Mouse (Mus musculus) cerebellum, postnatal 25 days (tissue): ENCODE measurements around the gene Sfi1.
"Not testable (repeated sequence)": the region's sequence is repeated elsewhere in the genome, so short reads cannot be mapped to it uniquely, and the experiment has no call there.

Source experiments
- DNase-seq, 2 experiments: peaks; one replicate each; pipeline ENCODE4 v3.0.0; 2021; ENCODE audit warnings: mixed read lengths in 2 of 2

Gene Sfi1

DNA sequence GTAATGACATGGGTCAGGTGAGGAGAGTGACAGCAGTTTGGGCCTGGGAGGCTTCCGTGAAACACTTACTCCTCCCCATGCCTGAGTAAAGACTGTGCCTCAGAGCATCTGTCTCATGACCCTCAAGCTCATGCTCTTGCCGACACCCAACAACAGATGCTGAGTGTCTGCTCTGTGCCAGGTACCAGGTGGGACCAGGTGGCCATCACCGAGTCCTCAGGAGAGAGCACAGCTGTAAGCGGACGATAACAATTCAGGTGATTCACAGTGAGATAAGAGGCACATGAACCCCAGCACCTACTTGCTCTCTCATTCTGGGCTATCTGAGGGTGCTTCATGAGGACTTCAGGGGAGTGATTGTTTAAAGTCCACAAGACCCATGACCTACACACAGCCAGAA, 50.9 kb downstream of the Sfi1 start:
- peak; percentile 58 to 77 for DNase-seq

DNA sequence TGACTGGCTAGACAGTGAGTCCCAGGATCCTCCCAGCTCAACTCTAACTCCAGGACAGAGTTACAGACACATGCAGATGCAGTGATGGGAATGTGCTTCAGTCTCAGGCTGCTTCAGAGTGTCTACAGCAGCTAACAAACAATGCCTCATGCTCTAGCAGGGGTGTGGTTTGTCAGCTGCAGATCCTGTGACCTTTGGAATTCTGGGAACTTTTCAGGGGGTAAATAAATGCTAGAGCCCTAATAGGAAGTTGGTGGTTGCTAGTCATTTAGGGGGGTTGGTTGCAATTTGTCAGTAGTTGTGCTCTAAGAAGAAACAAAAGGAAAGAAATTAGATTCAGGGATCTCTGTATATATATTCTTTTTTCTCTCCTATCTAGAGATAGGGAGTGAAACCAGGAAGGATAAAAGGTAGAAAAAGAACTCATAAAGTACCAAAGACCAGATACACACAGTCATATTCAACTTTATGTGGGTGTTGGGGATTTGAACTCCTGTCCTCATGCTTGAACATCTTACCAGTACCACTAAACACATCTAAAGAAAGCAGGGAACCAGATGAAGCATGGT, 52.2 kb downstream of the Sfi1 start:
- DNase-seq: not testable (repeated sequence)

DNA sequence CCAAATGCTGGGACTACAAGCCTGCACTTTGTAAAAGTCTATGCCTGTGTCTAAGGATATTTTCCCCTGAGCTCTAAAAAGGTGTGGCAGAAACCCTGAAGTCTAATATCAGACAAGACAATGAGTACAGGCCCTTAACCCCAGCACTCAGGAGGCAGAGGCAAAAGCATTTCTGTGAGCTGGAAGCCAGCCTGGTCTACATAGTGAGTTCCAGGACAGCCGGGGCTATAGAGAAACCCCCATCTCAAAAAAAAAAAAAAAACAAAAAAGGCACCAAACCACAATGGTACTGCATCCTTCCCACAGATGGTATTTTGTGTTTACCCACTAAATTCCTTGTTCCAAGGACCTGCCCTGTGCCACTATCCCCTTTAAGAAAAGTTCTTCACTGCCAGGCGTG, 54.9 kb downstream of the Sfi1 start:
- DNase-seq: not testable (repeated sequence)

DNA sequence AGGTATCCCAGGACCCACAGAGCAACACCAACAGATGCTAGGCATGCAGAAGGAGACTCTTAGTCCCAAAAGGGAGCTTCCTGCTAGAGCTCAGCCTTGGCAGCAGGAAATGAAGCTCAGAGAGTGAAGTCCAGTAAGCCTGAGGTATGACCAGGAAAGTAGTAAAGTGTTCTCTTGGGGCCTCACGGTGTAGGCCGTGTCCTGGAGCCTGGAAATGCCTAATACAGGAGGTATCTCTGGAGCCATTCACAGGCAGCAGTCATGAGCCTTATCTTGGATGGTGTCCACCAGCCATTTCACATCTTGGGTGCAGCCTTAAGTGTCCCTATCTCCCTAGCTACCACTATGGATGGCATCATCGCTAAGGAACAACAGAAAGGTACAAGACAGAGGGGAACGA, 56.0 kb downstream of the Sfi1 start:
- DNase-seq: peak in 1 of 2 experiments; percentile 40

DNA sequence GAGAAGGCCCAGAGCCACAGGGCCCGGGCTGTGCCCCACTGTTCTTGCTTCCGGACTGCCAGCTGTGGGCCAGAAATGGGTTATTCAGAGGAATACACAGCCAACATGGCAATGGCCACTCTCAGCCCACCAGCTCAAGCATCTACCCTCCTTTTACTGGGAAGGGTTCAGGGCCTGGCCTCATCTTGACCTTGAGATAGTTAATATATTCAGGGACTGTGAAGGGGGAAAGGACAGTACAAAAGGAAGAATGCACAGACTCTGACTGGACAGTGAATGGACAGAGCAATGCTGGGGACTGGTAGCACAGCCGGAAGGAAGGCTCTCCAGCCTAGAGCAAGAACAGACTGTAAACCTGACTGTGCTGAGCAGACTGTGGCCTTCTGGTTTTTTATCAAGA, 57.3 kb downstream of the Sfi1 start:
- not testable (repeated sequence) for DNase-seq

DNA sequence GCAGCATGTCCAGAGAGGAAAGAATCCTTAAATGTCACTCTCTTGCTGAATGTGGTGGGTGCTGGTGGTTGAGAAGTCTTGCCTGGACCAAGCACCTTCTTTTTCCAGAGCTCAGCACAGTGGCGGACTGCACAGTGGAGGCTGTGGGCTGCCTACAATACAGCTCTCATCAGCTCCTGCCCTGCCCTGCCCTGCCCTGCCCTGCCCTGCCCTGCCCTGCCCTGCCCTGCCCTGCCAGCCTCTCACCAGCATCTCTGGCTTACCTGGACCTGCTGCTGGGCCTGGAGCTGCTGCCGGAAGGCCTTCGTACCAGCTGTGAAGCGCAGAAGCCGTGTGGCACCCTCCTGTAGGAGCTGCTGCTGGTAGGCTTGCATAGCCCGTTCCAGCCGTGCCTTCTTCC, 57.9 kb downstream of the Sfi1 start:
- not testable (repeated sequence) for DNase-seq

DNA sequence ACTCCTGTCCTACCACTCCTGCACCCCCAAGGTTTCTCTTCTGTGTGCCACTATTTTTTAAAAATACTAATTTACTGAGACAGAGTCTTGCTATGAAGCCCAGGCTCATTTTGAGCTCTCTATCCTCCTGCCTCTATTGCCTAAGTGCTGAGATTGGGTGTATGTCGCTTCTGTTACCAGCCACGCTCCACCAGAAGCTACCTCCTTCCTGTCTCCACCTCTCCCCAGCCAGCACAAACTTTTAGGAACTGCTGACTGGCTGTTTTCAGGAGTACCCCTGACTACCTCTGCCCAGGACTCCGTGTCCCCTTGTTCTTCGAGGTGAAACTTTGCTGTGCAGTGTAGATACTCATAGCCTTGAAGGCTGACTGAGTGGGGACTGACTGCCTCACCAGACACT, 59.9 kb downstream of the Sfi1 start:
- not testable (repeated sequence) for DNase-seq

DNA sequence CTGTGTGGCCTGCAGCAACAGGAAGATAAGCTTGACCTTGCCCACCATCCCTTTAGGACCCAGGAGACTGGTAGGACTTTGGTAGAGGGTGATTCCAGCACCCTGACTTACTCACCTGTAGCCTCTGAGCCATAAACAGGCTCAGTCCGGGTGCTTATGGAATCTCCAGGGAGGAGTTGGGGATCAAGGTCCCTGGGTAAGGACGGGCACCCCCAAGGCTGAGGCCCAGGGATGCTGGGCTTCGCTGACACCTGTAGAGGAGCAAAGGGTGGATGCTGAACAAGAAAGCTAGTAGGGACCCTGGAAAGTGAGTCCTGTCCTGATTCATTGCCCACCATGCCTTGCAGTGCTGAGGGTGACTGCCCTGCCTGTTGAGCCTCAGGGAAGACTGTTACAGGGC, 60.3 kb downstream of the Sfi1 start:
- not testable (repeated sequence) for DNase-seq

DNA sequence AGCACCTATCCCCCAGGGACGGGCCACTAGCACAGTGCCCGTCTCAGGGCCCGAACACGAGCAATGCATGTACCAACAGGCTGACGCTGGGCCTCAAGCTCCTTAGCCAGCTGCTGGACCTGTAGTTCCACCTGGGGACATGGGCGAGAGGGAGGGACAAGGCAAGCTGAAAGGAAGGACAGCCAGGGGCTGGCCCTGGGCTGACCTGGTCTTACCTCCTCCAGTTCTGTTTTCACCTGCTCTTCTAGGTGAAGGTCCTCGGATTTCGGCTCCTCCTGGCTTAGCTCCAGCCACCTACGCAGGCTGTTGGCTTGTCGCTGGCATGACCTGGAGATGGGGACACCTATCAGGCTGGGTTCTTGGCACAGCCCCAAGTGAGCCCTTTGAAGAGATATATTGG, 61.3 kb downstream of the Sfi1 start:
- DNase-seq: peak; percentile 56 to 76

DNA sequence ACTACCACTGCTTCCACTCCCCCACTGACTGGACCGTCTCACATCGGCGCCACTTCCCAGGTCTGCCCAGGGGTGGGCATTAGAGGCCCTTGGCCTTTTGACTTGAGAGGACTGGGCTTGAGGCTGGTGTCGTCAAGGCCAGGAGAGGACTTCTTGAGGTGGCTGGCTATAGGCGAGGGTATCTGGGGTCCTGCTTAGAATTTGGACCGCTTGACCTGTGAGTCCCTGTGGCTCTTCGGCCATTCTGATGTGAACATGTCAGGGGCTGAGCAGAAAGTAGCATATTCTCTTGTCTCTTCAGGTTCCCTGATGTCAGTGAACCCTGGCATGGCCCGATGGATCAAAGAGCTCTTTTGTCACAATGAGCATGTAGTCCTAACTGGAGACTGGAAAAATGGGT, 63.4 kb downstream of the Sfi1 start:
- peak; percentile 55 to 70 for DNase-seq

DNA sequence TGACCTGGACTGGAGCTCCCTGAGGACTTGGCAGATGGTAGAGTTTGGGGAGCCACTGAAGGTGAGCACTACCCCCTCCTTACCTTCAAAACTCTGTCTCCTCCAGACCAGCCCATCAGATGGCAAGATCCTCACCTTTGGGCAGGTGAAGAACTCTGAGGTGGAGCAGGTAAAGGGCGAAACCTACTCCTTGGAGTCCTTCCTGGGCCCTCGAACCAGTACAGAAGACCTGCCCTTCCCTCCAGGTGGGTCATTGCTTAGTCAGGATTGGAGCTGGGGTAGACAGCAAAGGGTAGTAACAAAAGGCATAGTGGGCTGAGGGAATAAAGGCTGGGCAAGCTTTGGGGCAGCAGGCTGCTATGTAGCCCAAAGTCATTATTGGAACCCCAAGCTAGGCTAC, 64.0 kb downstream of the Sfi1 start:
- DNase-seq: not testable (repeated sequence)

DNA sequence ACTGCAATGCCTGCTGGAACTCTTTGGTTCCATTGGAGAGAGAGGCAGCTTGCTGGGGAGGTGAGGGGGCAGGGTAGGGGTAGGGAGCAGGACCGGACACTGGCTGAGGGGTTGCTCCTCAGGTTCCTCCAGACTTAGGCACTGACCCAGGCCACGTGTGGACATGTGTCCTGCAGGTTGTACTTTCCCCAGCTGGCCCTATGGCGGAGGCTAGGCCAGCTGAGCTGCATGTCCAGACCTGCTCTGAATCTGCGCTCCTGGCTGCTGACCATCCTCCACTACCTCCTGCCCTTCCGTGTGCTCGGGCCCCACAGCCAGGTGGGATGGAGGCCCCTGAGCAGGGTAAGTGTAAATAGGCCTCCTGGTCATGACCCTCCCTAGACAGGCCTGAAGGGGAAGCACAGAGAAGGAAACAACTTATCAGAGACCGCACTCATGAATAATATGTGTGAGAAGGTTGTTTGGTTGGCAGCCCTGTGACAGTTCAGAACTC, 65.9 kb downstream of the Sfi1 start:
- DNase-seq: peak in 1 of 2 experiments; percentile 49

DNA sequence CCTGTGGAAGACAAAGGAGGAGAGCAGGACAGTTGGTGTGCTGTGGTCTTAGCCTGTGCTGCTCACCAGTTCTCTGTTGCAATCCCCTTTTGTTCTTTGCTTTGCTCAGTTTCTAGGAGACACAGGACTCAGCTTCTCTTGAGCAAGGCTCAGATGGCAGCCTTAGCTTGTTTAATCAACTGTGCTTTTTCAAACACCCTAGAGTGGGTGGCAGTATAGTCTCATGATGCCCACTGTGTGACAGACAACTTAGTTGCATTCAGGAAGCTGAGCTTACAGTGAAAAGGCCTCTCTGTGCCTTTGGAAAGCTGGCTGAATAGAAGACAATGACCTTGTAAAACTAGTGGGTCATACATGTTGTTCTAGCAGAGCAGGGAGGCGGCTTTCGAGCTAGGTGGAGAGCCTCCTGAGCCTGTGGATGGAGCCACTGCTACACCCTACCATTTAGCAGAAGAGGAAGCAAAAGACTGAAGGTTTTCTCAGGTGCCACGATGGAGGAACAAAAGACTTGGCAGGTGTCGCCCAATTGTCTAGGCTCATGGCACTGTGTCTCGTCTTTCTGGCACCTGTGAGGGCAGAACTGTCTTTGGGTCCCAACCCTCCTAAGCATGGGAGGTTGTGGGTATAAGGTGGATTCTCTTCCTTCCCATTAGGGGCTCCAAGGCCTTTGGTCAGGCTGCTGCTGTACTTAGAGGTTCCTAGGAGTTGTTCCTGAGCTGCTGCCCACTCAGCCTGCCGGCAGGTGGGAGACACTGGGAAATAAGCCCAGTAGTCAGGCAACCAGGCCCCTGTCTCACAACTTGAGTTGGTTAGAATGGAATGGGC, 66.6 kb downstream of the Sfi1 start:
- DNase-seq: peak; percentile 79 to 91

DNA sequence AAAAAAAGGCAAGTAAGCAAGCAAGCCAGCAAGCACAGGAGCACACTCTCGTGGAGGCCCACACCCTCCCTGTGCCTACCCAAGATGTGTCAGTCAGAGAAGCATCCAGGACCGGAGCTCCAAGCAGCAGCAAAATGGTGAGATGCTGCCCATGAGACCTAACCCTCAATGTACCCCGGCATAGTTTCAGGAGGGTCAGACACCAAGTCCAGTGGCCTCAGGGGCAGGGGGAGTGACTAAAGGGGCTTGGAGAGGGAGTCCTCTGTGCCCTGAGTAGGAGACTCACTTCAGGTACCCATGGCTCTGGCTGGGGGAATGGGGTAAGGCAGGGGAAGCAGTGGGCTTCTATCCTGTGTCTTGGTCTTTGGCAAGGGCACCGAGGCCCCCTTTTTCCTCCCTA, 67.3 kb downstream of the Sfi1 start:
- DNase-seq: not testable (repeated sequence)

DNA sequence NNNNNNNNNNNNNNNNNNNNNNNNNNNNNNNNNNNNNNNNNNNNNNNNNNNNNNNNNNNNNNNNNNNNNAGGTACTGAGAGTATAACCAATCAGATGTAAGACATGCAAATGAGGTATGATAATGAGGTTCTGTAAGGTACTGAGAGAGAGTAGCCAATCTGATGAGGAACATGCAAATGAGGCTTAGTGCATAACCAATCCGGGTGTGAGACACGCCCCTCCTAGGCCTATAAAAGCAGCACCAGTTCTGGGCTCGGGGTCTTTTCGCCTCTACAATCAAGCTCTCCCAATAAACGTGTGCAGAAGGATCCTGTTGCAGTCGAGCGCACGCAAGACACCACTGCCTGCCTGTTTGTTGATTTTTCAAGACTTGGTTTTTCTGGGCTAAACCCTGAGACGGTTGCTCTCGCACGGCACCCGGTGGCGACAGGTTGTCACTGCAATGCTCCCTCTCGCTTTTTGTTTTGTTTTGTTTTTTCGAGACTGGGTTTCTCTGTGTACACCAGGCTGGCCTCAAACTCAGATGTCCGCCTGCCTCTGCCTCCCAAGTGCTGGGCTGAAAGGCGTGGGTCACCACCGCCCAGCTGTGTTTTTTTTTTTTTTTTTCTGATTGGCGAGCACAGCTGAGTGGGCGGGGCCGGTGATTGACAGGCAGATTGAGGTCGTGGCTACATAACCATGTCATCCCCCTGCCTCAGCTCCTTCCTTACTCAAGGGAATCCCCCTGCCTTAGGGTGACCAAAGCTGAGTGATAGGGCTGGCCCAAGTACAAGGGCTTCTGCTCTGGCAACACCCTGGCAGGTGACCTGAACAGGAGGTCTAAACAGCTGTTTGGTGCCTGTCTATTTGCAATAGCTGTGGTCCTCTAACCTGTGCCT, 68.1 kb downstream of the Sfi1 start:
- DNase-seq: peak; percentile 32 to 38

DNA sequence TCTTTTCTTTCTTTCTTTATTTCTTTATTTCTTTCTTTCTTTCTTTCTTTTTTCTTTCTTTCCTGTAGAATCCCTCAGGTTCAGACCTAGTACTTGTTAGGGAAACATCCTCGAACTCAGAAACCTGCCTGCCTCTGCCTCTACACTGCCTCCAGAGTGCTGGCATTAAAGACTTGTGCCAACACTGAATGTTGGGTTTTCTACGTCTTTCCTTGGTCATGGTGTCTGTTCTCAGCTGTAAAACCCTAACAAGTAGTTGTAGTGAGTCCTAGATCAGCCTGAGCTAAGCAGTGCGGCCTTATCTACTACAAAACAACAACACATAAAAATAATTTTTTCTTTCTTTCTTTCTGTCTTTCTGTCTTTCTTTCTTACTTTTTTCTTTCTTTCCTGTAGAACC, 78.9 kb downstream of the Sfi1 start:
- DNase-seq: no peak

DNA sequence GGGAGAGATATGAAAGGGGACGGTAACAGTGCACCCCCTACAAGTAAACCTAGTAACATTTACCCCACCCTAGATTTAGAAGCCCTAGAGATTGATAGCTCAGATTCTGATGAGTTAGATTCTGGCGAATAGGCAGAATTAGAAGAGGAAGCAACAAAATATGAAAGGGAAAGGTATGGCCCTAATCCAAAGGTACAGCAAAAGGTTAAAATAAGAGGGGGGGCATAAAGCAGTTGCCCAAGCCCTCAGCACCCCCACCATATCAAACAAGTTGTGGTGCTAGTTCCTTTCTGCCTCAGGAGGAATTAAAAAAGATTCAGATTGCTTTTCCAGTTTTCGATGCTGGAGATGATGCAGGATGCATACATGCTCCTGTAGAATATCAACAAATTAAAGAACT, 87.1 kb downstream of the Sfi1 start:
- DNase-seq: no peak

DNA sequence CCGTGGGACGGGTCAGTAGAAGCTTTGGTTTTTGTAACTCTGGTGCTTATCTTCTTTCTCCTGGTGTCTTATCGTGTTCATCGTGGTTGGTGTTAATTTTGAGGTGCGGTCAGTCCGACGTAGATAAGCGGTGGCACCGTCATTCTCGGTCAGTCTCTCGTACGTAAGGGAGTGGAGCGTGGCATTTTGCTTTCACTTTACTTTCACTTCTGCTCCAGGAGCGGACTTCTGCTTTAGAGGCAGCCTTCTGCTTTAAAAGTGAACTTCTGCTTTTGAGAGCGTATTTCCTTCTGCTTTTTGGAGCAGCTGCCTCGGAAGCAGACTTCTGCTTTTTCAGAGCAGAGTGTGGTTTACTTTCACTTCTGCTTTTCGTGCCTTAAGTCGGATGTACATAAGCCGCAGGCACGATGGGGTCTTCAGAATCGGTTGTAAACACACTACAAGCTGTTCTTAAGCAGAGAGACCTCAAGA, 88.0 kb downstream of the Sfi1 start:
- DNase-seq: no peak

DNA sequence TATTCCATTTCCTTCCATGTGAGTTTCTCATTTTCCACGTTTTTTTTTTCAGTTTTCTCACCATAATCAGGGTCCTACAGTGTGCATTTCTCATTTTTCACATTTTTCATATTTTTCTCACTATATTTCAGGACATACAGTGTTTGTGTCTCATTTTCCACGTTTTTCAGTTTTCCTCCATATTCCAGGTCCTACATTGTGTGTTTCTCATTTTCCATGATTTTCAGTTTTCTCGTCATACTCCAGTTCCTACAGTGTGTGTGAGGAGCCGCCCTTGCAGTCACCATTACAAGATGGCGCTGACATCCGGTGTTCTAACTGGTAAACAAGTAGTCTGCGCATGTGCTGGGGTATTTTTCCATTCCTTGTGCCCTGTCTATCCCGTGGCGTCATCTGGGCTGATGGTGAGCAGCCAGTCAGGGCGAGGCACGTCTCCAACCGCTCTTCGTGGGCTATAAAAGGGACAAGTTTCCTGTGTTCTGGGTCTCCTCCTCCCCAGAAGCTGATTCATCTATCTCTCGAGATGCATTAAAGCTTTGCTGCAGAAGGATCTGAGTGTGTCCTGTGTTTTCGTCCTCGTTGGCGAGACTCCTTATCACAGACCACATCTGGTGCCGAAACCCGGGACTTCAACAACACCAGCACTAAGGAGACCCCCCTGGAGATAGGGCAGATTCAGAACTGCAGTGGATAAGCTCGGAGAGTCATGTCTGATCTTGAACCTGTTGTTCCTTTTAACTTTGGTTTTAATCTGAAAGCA, 88.6 kb downstream of the Sfi1 start:
- DNase-seq: not testable (repeated sequence)

DNA sequence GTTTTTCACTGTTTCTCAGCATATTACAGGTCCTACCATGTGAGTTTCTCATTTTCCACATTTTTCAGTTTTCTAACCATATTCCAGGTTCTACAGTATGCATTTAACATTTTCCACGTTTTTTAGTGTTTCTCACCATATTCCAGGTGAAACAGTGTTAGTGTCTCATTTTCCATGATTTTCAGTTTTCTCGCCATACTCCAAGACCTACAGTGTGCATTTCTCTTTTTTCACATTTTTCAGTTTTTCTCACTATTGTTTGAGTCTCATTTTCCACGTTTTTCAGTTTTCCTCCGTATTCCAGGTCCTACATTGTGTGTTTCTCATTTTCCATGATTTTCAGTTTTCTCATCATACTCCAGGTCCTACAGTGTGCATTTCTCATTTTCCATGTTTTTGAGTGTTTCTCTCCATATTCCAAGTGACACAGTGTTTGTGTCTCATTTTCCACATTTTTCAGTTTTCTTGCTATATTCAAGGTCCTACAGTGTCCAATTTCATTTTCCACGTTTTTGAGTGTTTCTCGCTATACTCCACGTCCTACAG, 89.6 kb downstream of the Sfi1 start:
- no peak for DNase-seq

DNA sequence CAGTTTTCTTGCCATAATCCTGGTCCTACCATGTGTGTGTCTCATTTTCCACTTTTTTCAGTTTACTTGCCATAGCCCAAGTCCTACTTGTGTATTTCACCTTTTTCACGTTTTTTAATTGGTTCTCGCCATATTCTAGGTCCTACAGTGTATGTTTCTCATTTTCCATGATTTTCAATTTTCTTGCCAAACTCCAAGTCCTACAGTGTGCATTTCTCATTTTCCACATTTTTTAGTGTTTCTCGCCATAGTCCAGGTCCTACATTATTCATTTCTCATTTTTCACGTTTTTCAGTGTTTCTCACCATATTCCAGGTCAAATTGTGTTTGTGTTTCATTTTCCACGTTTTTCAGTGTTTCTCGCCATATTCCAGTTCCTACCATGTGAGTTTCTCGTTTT, 90.6 kb downstream of the Sfi1 start:
- DNase-seq: not testable (repeated sequence)

DNA sequence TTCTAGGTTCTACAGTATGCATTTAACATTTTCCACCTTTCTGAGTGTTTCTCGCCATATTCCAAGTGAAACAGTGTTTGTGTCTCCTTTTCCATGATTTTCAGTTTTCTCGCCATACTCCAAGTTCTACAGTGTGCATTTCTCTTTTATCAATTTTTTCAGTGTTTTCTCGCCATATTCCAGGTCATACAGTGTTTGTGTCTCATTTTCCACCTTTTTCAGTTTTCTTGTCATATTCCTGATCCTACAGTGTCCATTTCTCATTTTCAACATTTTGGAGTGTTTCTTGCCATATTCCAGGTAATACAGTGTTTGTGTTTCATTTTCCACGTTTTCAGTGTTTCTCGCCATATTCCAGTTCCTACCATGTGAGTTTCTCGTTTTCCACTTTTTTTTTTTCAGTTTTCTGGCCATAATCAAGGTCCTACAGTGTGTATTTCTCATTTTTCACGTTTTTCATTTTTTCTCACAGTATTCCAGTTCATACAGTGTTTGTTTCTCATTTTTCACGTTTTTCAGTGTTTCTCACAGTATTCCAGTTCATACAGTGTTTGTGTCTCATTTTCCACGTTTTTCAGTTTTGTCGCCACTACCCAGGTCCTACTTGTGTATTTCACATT, 91.3 kb downstream of the Sfi1 start:
- no peak for DNase-seq
